Mouse (Mus musculus) hindbrain, embryonic 14.5 days (tissue): ENCODE results near the gene Spi1. TPM values are rescaled to one million over a fixed set of nuclear protein-coding genes. Genes with fewer than 3 reads are reported as not detected.

Source experiments
- ATAC-seq: fragments of 200-750 bp; cut with Nextera tagmentation; 2 replicates; pipeline ENCODE4 v1.8.0; 2017; ENCODE audit warnings: moderate number of reproducible peaks, mild to moderate bottlenecking, moderate TSS enrichment, moderate library complexity; ENCODE audit not compliant: low FRiP score
- DNase-seq: peaks from one replicate; pipeline ENCODE4 v3.0.0-alpha.2; 2015; ENCODE audit warnings: low spot score
- H3K27ac ChIP-seq: fragments of 300-500 bp; sonication (generic); 2 replicates; pipeline ENCODE4 v1.5.1; 2014; ENCODE audit warnings: mild to moderate bottlenecking, moderate library complexity
- H3K27me3 ChIP-seq: fragments of 300-500 bp; sonication (generic); 2 replicates; pipeline ENCODE4 v1.6.1; 2014; ENCODE audit warnings: mild to moderate bottlenecking, low read length, mixed read lengths; ENCODE audit not compliant: control insufficient read depth, insufficient read depth
- H3K36me3 ChIP-seq: fragments of 300-500 bp; sonication (generic); replicated peaks from 2 replicates; pipeline ENCODE4 v1.6.1; 2014; ENCODE audit not compliant: control insufficient read depth, insufficient read depth
- H3K4me1 ChIP-seq: fragments of 300-500 bp; sonication (generic); replicated peaks from 2 replicates; pipeline ENCODE4 v1.6.1; 2014; ENCODE audit warnings: antibody characterized with exemption, low read length, mixed read lengths; ENCODE audit not compliant: control insufficient read depth, insufficient read depth
- H3K4me2 ChIP-seq: fragments of 300-500 bp; sonication (generic); replicated peaks from 2 replicates; pipeline ENCODE4 v1.6.1; 2014; ENCODE audit warnings: mild to moderate bottlenecking, moderate library complexity
- H3K4me3 ChIP-seq: fragments of 300-500 bp; sonication (generic); replicated peaks from 2 replicates; pipeline ENCODE4 v1.5.1; 2014; ENCODE audit warnings: mild to moderate bottlenecking, low read length
- H3K9ac ChIP-seq: fragments of 300-500 bp; sonication (generic); 2 replicates; pipeline ENCODE4 v1.6.1; 2014
- H3K9me3 ChIP-seq: fragments of 300-500 bp; sonication (generic); 2 replicates; pipeline ENCODE4 v1.6.1; 2016; ENCODE audit warnings: low read length; ENCODE audit not compliant: control insufficient read depth
- WGBS: fragments of 180-500 bp; shearing (Covaris S2); extraction: QIAGEN DNeasy Blood & Tissue Kit; methylation state at CpG from one replicate; pipeline ENCODE4 v1.1.7; 2014; 5-methylcytosine and 5-hydroxymethylcytosine counted together
- polyA plus RNA-seq: library from polyadenylated mRNA; unstranded; fragments of >200 nt; fragmentation: Nextera tagmentation; extraction: Ambion mirVana; gene quantifications from 2 replicates; pipeline ENCODE4 v1.2.1, GENCODE M21; 2014

Gene Spi1
- polyA plus RNA-seq, 1 experiment from 2014 or later = 4.1 TPM

DNA sequence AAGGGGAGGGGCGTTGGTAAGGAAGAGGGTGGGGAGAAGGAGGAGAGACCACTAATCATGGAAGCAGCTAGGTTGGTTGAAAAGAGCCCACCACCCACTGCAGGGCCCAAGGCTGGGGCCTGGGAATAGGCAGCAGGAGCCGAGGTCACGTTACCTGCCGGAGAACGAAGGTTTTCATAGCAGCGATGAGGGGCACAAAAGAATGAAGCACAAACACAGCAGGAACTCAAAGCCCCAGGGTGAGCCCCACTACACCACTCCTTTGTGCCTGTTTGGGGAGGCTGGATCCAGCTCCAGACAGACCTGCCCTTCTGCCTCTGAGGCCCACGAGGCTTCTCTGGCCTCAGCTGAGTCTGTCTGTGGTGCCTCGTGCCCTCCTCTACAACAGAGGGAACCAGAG lies 57.6 kb downstream of the Spi1 start:
- Histone ChIP-seq H3K4me2 (no peak overlapping the region), H3K4me3 (no peak overlapping the region), H3K36me3 (peaks cover 82% of the 10 kb centered on the region), H3K27ac (no peak overlapping the region), H3K9ac (no peak overlapping the region), H3K27me3 (no peaks in the 10 kb centered on the region), H3K4me1 (no peaks in the 10 kb centered on the region), H3K9me3 (no peaks in the 10 kb centered on the region)
- 78% methylated on average over 8 of the region's 8 CpGs for WGBS
- ATAC-seq (no peak), DNase-seq (no peak)

- H3K4me1 ChIP-seq = no peaks in the 10 kb centered on the region
- DNase-seq = no peak
- WGBS = 93% methylated on average over 6 of the region's 6 CpGs
- H3K4me2 ChIP-seq = no peak overlapping the region
- no peak overlapping the region for H3K9ac ChIP-seq
- H3K27ac ChIP-seq = no peak overlapping the region
- H3K9me3 ChIP-seq = no peaks in the 10 kb centered on the region
- no peaks in the 10 kb centered on the region for H3K27me3 ChIP-seq
- peaks cover 99% of the 10 kb centered on the region for H3K36me3 ChIP-seq
- ATAC-seq = no peak
- H3K4me3 ChIP-seq = no peak overlapping the region
Measured at GRCm38 (mm10) chr2:91142920-91143319, 60.7 kb downstream of the Spi1 start.

DNA sequence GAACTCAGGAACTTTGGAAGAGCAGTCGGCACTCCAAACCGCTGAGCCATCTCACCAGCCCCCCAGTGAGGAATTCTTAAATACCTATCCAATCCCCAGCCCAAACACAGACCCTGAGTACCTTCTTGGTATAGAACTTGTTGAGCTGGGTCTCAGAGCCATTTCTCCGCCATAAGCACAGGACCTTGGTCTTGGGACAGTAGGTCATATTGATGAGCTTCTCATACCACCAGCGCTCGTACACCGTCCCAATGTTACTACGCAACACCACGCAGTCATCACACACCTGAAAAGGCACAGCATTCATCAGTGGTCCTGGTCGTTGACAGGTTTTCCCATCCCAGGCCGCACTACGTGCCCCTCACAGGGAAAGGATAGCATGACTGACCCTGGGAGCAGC lies 61.2 kb downstream of the Spi1 start:
- peaks cover 99% of the 10 kb centered on the region for H3K36me3 ChIP-seq
- ATAC-seq (no peak), DNase-seq (no peak)
- no peaks in the 10 kb centered on the region for H3K4me1 ChIP-seq
- no peak overlapping the region for H3K4me2 ChIP-seq
- H3K27me3 ChIP-seq = no peaks in the 10 kb centered on the region
- no peaks in the 10 kb centered on the region for H3K9me3 ChIP-seq
- WGBS = 96% methylated on average over 11 of the region's 11 CpGs
- H3K4me3 ChIP-seq = no peak overlapping the region
- no peak overlapping the region for H3K9ac ChIP-seq
- H3K27ac ChIP-seq = no peak overlapping the region

DNA sequence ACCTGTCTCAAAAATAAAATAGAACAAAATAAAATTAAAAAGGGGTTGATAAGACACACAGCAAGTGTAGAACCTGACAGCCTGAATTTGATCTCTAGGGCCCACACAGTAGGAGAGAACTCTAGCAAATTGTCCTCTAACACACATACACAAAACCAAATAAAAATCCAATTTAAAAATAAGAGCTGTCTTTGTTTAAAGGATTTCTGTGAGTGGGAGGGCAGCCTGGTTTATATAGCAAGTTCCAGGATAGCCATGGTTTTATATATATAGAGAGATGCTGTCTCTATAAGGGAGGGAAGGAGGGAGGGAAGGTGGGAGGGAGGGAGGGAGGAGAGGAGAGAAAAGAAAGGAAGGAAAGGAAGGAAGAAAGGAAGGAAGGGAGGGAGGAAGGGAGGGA lies 65.9 kb downstream of the Spi1 start:
- Histone ChIP-seq H3K4me2 (no peak overlapping the region), H3K4me3 (no peak overlapping the region), H3K9me3 (no peaks in the 10 kb centered on the region), H3K27ac (no peak overlapping the region), H3K36me3 (peaks cover 98% of the 10 kb centered on the region), H3K27me3 (no peaks in the 10 kb centered on the region), H3K4me1 (no peaks in the 10 kb centered on the region), H3K9ac (no peak overlapping the region)
- no peak for ATAC-seq
- DNase-seq = no peak

- 82% methylated on average over 1 of the region's 1 CpGs for WGBS
- DNase-seq (no peak), ATAC-seq (no peak)
- no peaks in the 10 kb centered on the region for H3K9me3 ChIP-seq
- no peak overlapping the region for H3K9ac ChIP-seq
- no peak overlapping the region for H3K27ac ChIP-seq
- H3K4me3 ChIP-seq = no peak overlapping the region
- H3K4me1 ChIP-seq = no peaks in the 10 kb centered on the region
- peaks cover 99% of the 10 kb centered on the region for H3K36me3 ChIP-seq
- no peaks in the 10 kb centered on the region for H3K27me3 ChIP-seq
- no peak overlapping the region for H3K4me2 ChIP-seq
Measured at GRCm38 (mm10) chr2:91151331-91151730, 69.1 kb downstream of the Spi1 start.

- DNase-seq (no peak), ATAC-seq (no peak)
- no peak overlapping the region for H3K27ac ChIP-seq
- no peak overlapping the region for H3K4me2 ChIP-seq
- H3K27me3 ChIP-seq = no peaks in the 10 kb centered on the region
- H3K36me3 ChIP-seq = peaks cover 97% of the 10 kb centered on the region
- 88% methylated on average over 3 of the region's 3 CpGs for WGBS
- no peak overlapping the region for H3K9ac ChIP-seq
- no peaks in the 10 kb centered on the region for H3K4me1 ChIP-seq
- no peaks in the 10 kb centered on the region for H3K9me3 ChIP-seq
- H3K4me3 ChIP-seq = no peak overlapping the region
Measured at GRCm38 (mm10) chr2:91152885-91153377, 70.7 kb downstream of the Spi1 start.

- Histone ChIP-seq H3K4me2 (no peak overlapping the region), H3K27ac (no peak overlapping the region), H3K27me3 (no peaks in the 10 kb centered on the region), H3K9ac (no peak overlapping the region), H3K4me3 (no peak overlapping the region), H3K4me1 (no peaks in the 10 kb centered on the region), H3K36me3 (peaks cover 97% of the 10 kb centered on the region), H3K9me3 (no peaks in the 10 kb centered on the region)
- DNase-seq (no peak), ATAC-seq (no peak)
- WGBS = 97% methylated on average over 3 of the region's 3 CpGs
Measured at GRCm38 (mm10) chr2:91154091-91154490, 71.9 kb downstream of the Spi1 start.

DNA sequence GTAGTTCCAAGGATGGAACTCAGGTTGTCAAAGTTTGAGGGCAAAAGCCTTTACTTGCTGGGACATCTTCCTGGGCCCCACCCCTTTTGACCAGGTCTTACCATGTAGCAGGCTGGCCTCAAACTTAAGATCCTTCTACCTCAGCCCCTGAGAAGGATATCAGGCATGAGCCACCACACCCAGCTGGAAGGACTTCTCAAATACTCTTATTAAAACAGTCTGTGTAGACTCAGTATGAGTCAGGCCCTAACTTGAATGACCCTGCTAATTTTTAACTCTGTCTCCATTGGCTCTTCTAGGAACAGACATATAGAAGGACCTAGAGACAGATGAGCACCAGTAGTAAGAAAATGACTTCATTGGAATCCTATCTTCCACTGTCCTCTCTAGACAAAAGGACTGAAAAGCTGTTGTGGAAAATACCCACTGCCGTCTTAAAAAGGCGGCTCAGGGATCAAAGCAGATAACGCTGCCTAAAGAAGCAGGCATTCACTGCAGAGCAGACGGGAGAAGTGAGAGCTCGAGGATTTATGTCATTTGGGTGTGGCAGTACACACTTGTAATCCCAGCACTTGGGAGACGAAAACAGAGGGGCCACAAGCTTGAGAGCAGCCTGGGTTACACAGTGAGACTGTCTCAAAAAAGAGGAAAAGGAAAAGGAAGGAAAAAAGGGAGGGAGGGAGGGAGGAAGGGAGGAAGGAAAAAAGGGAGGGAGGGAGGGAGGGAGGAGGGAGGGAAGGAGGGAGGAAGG lies 75.0 kb downstream of the Spi1 start:
- H3K27ac ChIP-seq = no peak overlapping the region
- no peak overlapping the region for H3K9ac ChIP-seq
- DNase-seq = no peak
- H3K27me3 ChIP-seq = no peaks in the 10 kb centered on the region
- H3K4me3 ChIP-seq = no peak overlapping the region
- no peaks in the 10 kb centered on the region for H3K4me1 ChIP-seq
- no peaks in the 10 kb centered on the region for H3K9me3 ChIP-seq
- H3K36me3 ChIP-seq = peaks cover 98% of the 10 kb centered on the region
- H3K4me2 ChIP-seq = no peak overlapping the region
- no peak for ATAC-seq
- 43% methylated on average over 6 of the region's 6 CpGs for WGBS

- H3K4me2 ChIP-seq = no peak overlapping the region
- 92% methylated on average over 6 of the region's 6 CpGs for WGBS
- H3K27ac ChIP-seq = no peak overlapping the region
- H3K9me3 ChIP-seq = no peaks in the 10 kb centered on the region
- no peaks in the 10 kb centered on the region for H3K4me1 ChIP-seq
- no peaks in the 10 kb centered on the region for H3K27me3 ChIP-seq
- no peak overlapping the region for H3K4me3 ChIP-seq
- ATAC-seq (no peak), DNase-seq (no peak)
- H3K36me3 ChIP-seq = peaks cover 98% of the 10 kb centered on the region
- no peak overlapping the region for H3K9ac ChIP-seq
Measured at GRCm38 (mm10) chr2:91160591-91160990, 78.4 kb downstream of the Spi1 start.

- Histone ChIP-seq H3K27me3 (no peaks in the 10 kb centered on the region), H3K27ac (no peak overlapping the region), H3K9me3 (no peaks in the 10 kb centered on the region), H3K9ac (no peak overlapping the region), H3K4me3 (no peak overlapping the region), H3K4me1 (no peaks in the 10 kb centered on the region), H3K36me3 (peaks cover 98% of the 10 kb centered on the region), H3K4me2 (no peak overlapping the region)
- ATAC-seq = no peak
- 91% methylated on average over 4 of the region's 4 CpGs for WGBS
- no peak for DNase-seq
Measured at GRCm38 (mm10) chr2:91162952-91163351, 80.8 kb downstream of the Spi1 start.
